Mouse (Mus musculus) 3134 (cell line): ENCODE measurements around the gene Enpp3.

Source experiments
- DNase-seq: peaks from one replicate; pipeline ENCODE4 v3.0.0-alpha.2; 2011; ENCODE audit warnings: low spot score; ENCODE audit not compliant: insufficient read length; ENCODE audit errors: extremely low read depth

Enpp3 gene

DNA sequence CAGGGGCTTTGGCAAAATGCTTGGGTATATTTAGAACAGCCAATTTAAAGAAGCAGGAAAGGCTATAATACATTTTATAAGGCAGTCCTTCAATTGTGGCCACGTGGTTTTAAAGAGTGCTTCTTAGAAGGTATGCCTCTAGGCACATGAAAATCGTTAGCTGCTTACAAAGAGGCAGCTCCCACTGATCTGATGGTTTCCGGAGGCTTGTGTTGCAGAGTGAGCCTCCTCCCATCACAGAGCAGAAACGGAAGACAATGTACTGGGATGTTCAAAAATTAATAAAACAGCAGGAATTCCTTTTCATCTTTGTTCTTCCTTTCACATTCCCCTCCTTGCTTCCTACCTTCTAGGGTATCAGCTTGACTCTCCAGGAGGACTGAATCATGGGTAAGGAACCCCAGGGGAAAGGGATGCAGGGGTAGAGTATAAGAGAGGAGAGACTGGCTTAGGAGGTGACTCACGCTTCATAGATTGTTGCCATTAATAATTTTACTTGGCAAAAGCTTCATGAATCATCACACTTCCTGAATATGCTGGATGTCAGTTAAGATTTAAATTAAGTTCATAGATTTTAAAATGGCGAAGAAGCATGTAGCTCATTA is 77.4 kb downstream of the Enpp3 start:
- DNase-seq: peak; percentile 29

- no peak for DNase-seq
These were observed 78.0 kb downstream of the Enpp3 start for GRCm38 (mm10) chr10:24764640-24765039.

- no peak for DNase-seq
These were observed 79.4 kb downstream of the Enpp3 start for GRCm38 (mm10) chr10:24763257-24763656.

DNA sequence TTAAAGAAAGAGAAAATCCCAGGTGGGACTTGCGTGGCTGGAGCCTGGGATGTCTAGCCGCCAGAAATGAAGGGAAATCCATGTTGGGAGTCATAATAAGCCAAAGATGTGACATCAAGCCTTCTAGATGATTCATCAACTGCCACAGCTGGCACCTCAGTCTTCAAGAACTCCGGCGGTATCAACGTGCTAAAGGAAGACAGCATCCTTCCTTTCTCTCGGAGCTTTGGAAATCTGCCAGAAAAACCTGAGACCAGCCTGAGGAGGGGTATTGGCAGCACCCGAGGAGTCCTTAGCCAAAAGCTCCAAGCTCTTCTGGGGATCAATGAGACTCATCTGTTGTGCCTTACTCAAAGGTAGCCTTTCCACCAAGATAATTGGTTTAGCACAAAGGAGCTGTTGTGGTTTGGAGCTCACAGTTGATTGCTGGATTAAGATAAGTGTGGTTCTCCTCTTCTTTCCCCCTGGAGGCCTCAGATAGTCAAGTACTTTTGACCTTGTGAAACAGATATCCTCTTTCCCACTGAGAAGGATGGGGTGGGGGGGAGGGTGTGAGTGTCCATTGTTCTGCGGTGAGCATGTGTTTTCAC is 84.2 kb downstream of the Enpp3 start:
- DNase-seq: peak; percentile 6

DNA sequence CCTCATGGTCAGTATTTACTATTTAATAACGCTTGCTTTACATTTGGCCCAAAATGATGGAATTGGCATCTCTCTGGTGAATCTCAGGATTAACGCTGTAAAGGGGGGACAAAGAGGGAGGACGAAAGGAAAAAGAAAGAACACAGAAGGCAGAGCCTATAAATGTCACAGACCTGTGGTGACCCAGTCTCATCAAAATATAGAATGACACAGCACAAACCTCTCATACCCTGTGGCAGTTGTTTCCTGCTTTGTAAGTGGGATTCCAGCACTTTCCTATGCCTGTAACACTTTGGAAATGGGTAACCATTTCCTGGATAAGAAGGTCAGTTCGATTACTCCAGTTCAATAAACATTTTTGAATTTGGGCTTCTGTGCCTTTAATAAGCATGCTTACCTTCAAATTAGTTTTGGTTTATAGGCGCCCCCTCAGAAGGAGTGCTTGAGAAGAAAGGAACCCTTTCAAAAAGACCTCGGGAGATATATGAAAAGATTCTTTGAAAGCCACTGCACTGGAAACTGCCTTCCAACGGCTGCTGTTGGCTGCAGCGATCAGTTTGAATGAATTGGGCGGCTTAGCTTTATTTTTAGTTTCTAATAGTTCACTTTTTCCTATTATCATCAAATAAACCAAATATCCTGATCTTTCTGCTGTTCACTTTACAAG is 87.6 kb downstream of the Enpp3 start:
- DNase-seq: no peak

GRCm38 (mm10) chr10:24754251-24754835 is 88.3 kb downstream of the Enpp3 start:
- DNase-seq: no peak

DNA sequence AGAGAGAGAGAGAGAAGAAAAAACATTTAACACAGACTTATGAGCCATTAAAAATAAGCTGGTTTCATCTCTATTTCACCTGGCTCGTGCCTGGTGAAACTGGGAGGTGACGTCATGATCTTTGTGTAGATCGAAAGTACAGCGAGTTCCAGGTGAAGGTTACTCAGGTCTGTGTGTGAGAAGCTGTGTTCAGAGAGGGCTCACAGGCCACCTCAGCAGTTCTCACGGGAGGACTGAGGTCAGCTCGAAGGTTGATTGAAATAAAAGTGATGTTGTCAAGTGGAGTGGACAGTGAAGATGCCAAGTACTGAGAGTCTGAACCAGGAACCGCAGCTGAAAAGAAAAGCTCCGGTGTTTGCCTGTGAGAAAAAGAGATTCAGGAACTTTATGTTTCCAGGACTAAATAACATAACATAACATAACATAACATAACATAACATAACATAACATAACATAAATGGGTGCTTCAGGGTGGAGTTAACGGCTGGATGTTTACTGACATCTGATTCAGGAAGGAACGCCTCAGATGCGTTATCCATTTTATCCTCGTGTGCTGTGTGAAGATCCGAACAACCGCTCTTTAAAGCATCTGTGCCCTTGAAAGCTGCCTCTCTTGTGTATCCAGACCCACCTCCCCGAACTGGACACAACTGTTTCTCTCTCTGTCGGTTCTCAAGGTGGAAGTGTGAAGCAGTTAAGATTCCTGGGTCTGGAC is 88.9 kb downstream of the Enpp3 start:
- no peak for DNase-seq

DNA sequence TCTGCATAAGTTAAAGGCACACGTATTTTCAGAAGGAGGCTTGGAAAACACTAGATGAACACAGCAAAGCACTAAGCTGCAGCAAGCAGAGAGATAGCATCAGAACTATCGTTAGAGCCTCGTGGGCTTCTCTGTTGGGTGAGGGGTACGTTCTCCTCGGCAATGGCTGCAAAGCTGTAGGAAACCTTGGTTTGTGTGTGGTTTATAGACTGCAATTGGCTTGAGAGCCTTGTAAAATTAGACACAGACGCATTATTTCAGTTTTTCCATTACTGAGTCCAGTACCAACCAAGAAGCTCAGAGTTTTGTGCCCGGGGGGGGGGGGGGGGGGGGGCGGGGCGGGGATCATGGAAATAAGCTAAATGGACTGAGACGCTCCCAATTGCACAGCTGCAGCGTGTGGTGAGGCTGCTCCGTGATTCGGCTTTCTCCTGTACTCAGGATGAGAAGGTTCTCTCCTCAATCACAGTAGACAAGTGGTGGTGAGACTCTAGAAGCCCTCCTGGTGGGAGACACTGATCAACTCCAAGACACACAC is 99.6 kb downstream of the Enpp3 start:
- no peak for DNase-seq

- no peak for DNase-seq
These were observed 101.1 kb downstream of the Enpp3 start for GRCm38 (mm10) chr10:24741229-24742198.

DNA sequence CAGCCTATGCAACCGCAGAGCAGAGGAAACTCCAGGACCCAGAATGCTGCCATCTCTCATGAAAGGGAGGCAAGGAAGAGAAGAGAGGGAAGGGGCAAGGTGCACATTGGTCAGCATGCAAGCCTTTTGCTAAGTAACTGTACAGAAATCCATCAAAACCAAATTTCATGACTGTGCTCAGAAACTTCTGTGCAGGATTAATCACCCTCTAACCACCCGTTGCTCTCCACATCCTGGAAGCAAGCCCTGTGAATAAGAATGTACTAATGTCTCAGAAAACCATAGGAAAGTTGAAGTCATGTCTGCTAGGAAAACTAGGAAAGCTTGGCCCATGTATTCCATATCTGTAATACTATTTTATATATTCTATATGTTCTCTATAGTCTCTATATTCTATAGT is 103.5 kb downstream of the Enpp3 start:
- peak; percentile 38 for DNase-seq

- DNase-seq: no peak
These were observed 104.2 kb downstream of the Enpp3 start for GRCm38 (mm10) chr10:24738456-24738855.

DNA sequence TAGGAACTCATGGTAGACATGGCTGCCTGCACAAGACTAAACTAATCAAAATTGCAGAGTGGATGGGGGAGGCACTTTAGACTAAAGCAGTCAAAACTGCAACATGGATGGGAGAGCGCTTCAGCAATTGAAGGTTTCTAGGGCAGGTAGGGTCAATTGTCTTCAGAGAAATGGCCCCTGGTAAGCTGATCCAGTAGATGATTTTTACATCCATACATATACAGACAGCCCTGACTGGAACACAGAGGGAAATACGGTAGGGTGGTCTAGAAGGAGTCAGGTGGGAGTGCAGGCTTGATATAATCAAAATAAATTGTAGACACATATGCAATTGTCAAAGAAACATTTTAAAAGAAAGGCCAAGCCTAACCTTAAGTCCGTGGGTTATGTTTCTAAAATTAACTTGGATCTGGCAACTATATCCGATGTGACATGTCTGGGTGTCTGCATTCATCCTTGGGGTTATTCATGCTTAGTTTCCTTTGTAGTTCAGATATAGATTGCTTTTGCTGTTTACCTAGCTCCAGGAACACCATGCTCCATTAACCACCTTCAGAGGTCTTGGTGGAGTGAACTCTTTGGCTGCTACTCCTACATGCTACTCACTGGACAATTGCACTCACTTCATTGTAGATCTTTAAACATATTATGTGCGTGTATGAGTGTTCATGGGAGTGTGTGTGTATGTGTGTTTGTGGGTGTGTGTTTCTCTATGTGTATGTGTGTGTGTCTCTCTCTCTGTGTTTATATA is 107.4 kb downstream of the Enpp3 start:
- DNase-seq: no peak

DNA sequence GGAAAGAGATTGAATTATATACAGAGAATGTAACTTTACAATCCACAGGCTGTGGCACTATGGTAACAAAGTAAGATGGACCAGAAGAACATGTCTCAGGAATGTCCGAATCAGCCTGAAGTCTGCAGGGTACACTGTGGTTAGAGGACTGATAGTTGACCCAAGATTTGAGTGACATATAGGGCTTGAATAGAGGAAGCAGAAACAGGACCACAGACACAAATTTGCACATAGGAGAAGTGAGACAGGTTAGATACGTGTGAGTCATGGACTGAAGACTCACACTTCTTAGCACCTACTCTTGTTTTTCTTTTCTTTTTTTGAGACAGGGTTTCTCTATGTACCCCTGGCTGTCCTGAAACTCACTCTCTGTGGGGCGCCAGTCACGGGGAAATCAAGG is 115.1 kb downstream of the Enpp3 start:
- DNase-seq: no peak

GRCm38 (mm10) chr10:24725197-24725596 is 117.4 kb downstream of the Enpp3 start:
- DNase-seq: no peak
